Mouse (Mus musculus): ENCODE measurements around the gene Mcam.

GRCm38 (mm10) chr9:44182260-44182659, 48.0 kb downstream of the Mcam start:
- TF ChIP-seq EP300 (IDR thresholded peaks at IDR 0.05; ENCODE audit: insufficient read depth, low read depth, low read length) (no peak), CTCF (IDR thresholded peaks at IDR 0.05; ENCODE audit: low read depth, low read length) (no peak), POLR2A (IDR thresholded peaks at IDR 0.05; ENCODE audit: insufficient read depth, low read length) (no peak)

Data from ES-Bruce4 (cell line).